Mouse (Mus musculus) stomach, postnatal 0 days (tissue): ENCODE data around the gene Tspan31.

Source experiments
- CTCF ChIP-seq: IDR thresholded peaks from 2 replicates; pipeline ENCODE4 v1.5.1; 2016; ENCODE audit warnings: antibody characterized with exemption, low read depth, mild to moderate bottlenecking, moderate library complexity
- EP300 ChIP-seq: optimal IDR thresholded peaks from 2 replicates; pipeline ENCODE3; 2016; ENCODE audit warnings: antibody characterized with exemption

DNA sequence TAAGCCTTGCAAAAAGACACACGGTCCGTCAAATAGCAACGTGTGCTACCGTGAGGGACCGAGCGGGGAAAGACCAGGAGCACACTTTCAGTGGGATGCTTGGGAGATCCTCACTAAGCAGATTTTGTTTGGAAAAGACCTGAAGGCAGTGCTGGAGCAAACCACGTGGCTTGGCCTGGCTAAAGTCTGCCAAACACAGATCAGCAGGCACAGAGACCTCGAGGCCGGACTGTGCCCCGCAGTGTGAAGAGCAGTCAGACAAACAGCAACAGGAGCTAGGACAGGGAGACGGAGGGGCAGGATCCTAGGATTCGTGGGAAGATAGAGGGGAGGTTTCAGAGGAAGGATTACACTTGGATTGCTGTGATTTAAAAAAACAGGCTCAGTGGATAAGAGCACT lies 33.8 kb downstream of the Tspan31 start:
- no peak for TF ChIP-seq CTCF
- TF ChIP-seq EP300 = no peak
